Comparison of ENCODE assay signal across 16 mouse cellular contexts in genomic region chrX:99318141-99318540, GRCm38 (mm10).
DNase-seq lines count a peak whose midpoint lies in the region; ATAC-seq lines count a peak whose summit lies in the region.
"Had no signal": no experiment of that assay in that cellular context is flagged by ENCODE, and none has a peak within 500 bp of the region (broad histone marks: within the 10 kb centered on the region; RNA-seq: fewer than 3 reads in every experiment).

No protein-coding gene starts in this region.

- no peak overlapping the region for H3K9ac ChIP-seq in embryonic facial prominence, embryonic 12.5 days
- H3K9ac ChIP-seq in intestine, embryonic 15.5 days = no peak overlapping the region
- H3K9ac ChIP-seq: lung, embryonic 15.5 days; neural tube, embryonic 13.5 days had no signal

- no peaks in the 10 kb centered on the region for H3K36me3 ChIP-seq in embryonic facial prominence, embryonic 12.5 days
- no peaks in the 10 kb centered on the region for H3K36me3 ChIP-seq in embryonic facial prominence, embryonic 10.5 days (replicated peaks)
- H3K36me3 ChIP-seq in intestine, embryonic 15.5 days = no peaks in the 10 kb centered on the region
- H3K36me3 ChIP-seq: lung, embryonic 15.5 days; neural tube, embryonic 13.5 days had no signal

- no peak for DNase-seq in embryonic facial prominence, embryonic 10.5 days (ENCODE audit: low spot score)
- DNase-seq in retina, postnatal 1 day = peak; percentile 75
- no peak for DNase-seq in retina, embryonic 14.5 days (ENCODE audit: low spot score)
- peak; percentile 50 for DNase-seq in kidney, adult 9 months
- DNase-seq in kidney, postnatal 4 days = peak; percentile 51 to 64
- no peak for DNase-seq in layer of hippocampus, postnatal 14 days (ENCODE audit: low spot score in 2 of 2)
- DNase-seq: gastrocnemius, postnatal 25 days; layer of hippocampus, adult 9-11 months; thymus, adult 2 months had no signal

- H3K4me3 ChIP-seq in embryonic facial prominence, embryonic 12.5 days = no peak overlapping the region
- no peak overlapping the region for H3K4me3 ChIP-seq in embryonic facial prominence, embryonic 10.5 days
- no peak overlapping the region for H3K4me3 ChIP-seq in intestine, embryonic 15.5 days (replicated peaks)
- H3K4me3 ChIP-seq: lung, embryonic 15.5 days; megakaryocyte, embryonic 14.5 days; neural tube, embryonic 13.5 days had no signal

- H3K27ac ChIP-seq in embryonic facial prominence, embryonic 12.5 days = peak overlapping the region; percentile 54; the same call in 1 of the 2 replicates
- H3K27ac ChIP-seq in embryonic facial prominence, embryonic 10.5 days (replicated peaks) = no peak overlapping the region
- H3K27ac ChIP-seq in intestine, embryonic 15.5 days = no peak overlapping the region
- H3K27ac ChIP-seq: neural tube, embryonic 13.5 days had no signal

- WGBS in embryonic facial prominence, embryonic 12.5 days = 71% methylated on average over 8 of the region's 8 CpGs
- WGBS in embryonic facial prominence, embryonic 10.5 days = 87% methylated on average over 8 of the region's 8 CpGs
- WGBS in intestine, embryonic 15.5 days = 65% methylated on average over 8 of the region's 8 CpGs

- peaks cover 30% of the 10 kb centered on the region for H3K27me3 ChIP-seq in embryonic facial prominence, embryonic 12.5 days
- peaks cover 100% of the 10 kb centered on the region for H3K27me3 ChIP-seq in embryonic facial prominence, embryonic 10.5 days (replicated peaks; ENCODE audit: low read depth, poor library complexity, severe bottlenecking)
- H3K27me3 ChIP-seq in intestine, embryonic 15.5 days (replicated peaks) = peaks cover 5% of the 10 kb centered on the region

- no peak for ATAC-seq in embryonic facial prominence, embryonic 12.5 days (ENCODE audit: insufficient number of reproducible peaks, insufficient read depth, low FRiP score, low TSS enrichment)
- no peak for ATAC-seq in intestine, embryonic 15.5 days
- ATAC-seq: inflammation-experienced regulatory T-cells, adult 6 months had no signal

- peaks cover 11% of the 10 kb centered on the region; the same call in 1 of the 2 replicates for H3K4me1 ChIP-seq in embryonic facial prominence, embryonic 12.5 days
- H3K4me1 ChIP-seq in embryonic facial prominence, embryonic 10.5 days = peaks cover 29% of the 10 kb centered on the region
- H3K4me1 ChIP-seq in intestine, embryonic 15.5 days (replicated peaks) = no peaks in the 10 kb centered on the region
- H3K4me1 ChIP-seq: neural tube, embryonic 13.5 days had no signal

- no peaks in the 10 kb centered on the region for H3K9me3 ChIP-seq in embryonic facial prominence, embryonic 12.5 days
- no peaks in the 10 kb centered on the region for H3K9me3 ChIP-seq in embryonic facial prominence, embryonic 10.5 days
- no peaks in the 10 kb centered on the region for H3K9me3 ChIP-seq in intestine, embryonic 15.5 days
- H3K9me3 ChIP-seq: lung, embryonic 15.5 days; megakaryocyte, embryonic 14.5 days; neural tube, embryonic 13.5 days had no signal

- no peak overlapping the region for H3K4me2 ChIP-seq in embryonic facial prominence, embryonic 12.5 days (replicated peaks)
- H3K4me2 ChIP-seq in intestine, embryonic 15.5 days (replicated peaks) = no peak overlapping the region
- H3K4me2 ChIP-seq: heart, embryonic 11.5 days; lung, embryonic 15.5 days; neural tube, embryonic 13.5 days had no signal

Comparison
In these comparisons a context has a peak if more than half of its experiments do, and no peak if none do; other contexts are left out.
1. DNase-seq: peak in retina, postnatal 1 day (single experiment), kidney, adult 9 months (single experiment) and kidney, postnatal 4 days (2 of 2); none in embryonic facial prominence, embryonic 10.5 days (single experiment), retina, embryonic 14.5 days (single experiment) and layer of hippocampus, postnatal 14 days (0 of 2).